Mouse (Mus musculus): ENCODE measurements at regions not wholly inside any gene's neighbourhood (a gene's known extent, or its start where the extent isn't known, plus 50 kb on each side); places are given as distances from the start of the nearest gene placed in this dataset.

DNA sequence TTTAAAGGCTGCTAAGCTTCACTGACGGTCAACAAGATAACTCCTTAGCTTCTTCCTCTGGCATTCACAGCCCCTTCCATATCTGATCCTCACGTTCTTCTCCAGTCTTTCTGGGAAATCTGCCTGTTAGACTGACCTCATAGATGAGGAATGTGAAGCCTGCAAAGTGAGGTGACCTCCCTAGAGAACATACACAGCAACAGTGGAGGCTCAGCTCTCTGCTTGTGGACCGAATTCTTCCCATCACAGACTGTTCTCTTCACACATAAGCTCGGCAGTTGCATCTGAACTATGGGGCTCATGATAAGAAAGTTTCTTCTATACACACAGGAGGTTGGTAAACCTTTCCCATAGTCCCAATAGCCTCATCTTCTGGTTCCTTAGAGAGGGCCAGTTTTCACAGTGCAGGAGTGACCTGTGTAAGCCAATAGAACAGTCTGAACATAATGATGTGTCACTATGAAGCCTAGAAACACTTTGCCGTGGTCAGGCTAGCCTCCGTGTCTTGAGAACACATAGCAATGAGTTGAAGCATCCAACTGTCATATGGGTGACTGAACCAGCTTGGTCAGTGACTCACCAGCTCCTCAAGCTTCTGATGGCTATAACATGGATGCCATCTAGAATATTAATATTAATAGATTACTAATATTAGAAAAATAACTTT is 434.1 kb upstream of the Gm26657 start:
- H3K9ac ChIP-seq (replicated peaks; ENCODE audit: low read length), result no peak overlapping the region
- WGBS, result 84% methylated on average over 6 of the region's 6 CpGs
- no peaks in the 10 kb centered on the region for H3K36me3 ChIP-seq (ENCODE audit: control insufficient read depth, insufficient read depth, low read length)
- no peak overlapping the region for H3K4me2 ChIP-seq (ENCODE audit: low read length)
- DNase-seq, result no peak
- H3K9me3 ChIP-seq (ENCODE audit: control insufficient read depth, low read length), result no peaks in the 10 kb centered on the region
- no peak overlapping the region for H3K4me3 ChIP-seq (replicated peaks; ENCODE audit: low read depth, low read length)
- H3K4me1 ChIP-seq (ENCODE audit: control insufficient read depth, insufficient read depth, low read length), result no peaks in the 10 kb centered on the region
- no peaks in the 10 kb centered on the region for H3K27me3 ChIP-seq (ENCODE audit: control insufficient read depth, insufficient read depth, low read length)
- no peak for ATAC-seq (ENCODE audit: low FRiP score, low TSS enrichment)
- no peak overlapping the region for H3K27ac ChIP-seq (replicated peaks; ENCODE audit: low read depth, low read length)

- no peak overlapping the region for H3K4me3 ChIP-seq (replicated peaks; ENCODE audit: low read depth, low read length)
- no peak overlapping the region for H3K27ac ChIP-seq (replicated peaks; ENCODE audit: low read depth, low read length)
- H3K9me3 ChIP-seq (ENCODE audit: control insufficient read depth, low read length), result no peaks in the 10 kb centered on the region
- no peak overlapping the region for H3K4me2 ChIP-seq (ENCODE audit: low read length)
- no peaks in the 10 kb centered on the region for H3K4me1 ChIP-seq (ENCODE audit: control insufficient read depth, insufficient read depth, low read length)
- no peaks in the 10 kb centered on the region for H3K27me3 ChIP-seq (ENCODE audit: control insufficient read depth, insufficient read depth, low read length)
- no peak for ATAC-seq (ENCODE audit: low FRiP score, low TSS enrichment)
- no peak for DNase-seq
- no peak overlapping the region for H3K9ac ChIP-seq (replicated peaks; ENCODE audit: low read length)
- WGBS, result 42% methylated on average over 2 of the region's 2 CpGs
- H3K36me3 ChIP-seq (ENCODE audit: control insufficient read depth, insufficient read depth, low read length), result no peaks in the 10 kb centered on the region
These were observed 435.6 kb upstream of the Gm26657 start for GRCm38 (mm10) chr4:56304275-56304674.

GRCm38 (mm10) chr4:56287980-56288379 is 451.9 kb upstream of the Gm26657 start:
- WGBS, result 85% methylated on average over 2 of the region's 2 CpGs
- ATAC-seq (ENCODE audit: low FRiP score, low TSS enrichment), result no peak
- H3K4me3 ChIP-seq (replicated peaks; ENCODE audit: low read depth, low read length), result no peak overlapping the region
- no peak overlapping the region for H3K9ac ChIP-seq (replicated peaks; ENCODE audit: low read length)
- H3K4me2 ChIP-seq (ENCODE audit: low read length), result no peak overlapping the region
- H3K4me1 ChIP-seq (ENCODE audit: control insufficient read depth, insufficient read depth, low read length), result no peaks in the 10 kb centered on the region
- no peaks in the 10 kb centered on the region for H3K27me3 ChIP-seq (ENCODE audit: control insufficient read depth, insufficient read depth, low read length)
- no peak overlapping the region for H3K27ac ChIP-seq (replicated peaks; ENCODE audit: low read depth, low read length)
- no peaks in the 10 kb centered on the region for H3K9me3 ChIP-seq (ENCODE audit: control insufficient read depth, low read length)
- no peak for DNase-seq
- no peaks in the 10 kb centered on the region for H3K36me3 ChIP-seq (ENCODE audit: control insufficient read depth, insufficient read depth, low read length)

- Histone ChIP-seq H3K27me3 (ENCODE audit: control insufficient read depth, insufficient read depth, low read length) (no peaks in the 10 kb centered on the region), H3K9ac (replicated peaks; ENCODE audit: low read length) (no peak overlapping the region), H3K4me3 (replicated peaks; ENCODE audit: low read depth, low read length) (no peak overlapping the region), H3K9me3 (ENCODE audit: control insufficient read depth, low read length) (no peaks in the 10 kb centered on the region), H3K4me2 (ENCODE audit: low read length) (no peak overlapping the region), H3K27ac (replicated peaks; ENCODE audit: low read depth, low read length) (no peak overlapping the region), H3K36me3 (ENCODE audit: control insufficient read depth, insufficient read depth, low read length) (no peaks in the 10 kb centered on the region), H3K4me1 (ENCODE audit: control insufficient read depth, insufficient read depth, low read length) (no peaks in the 10 kb centered on the region)
- ATAC-seq (ENCODE audit: low FRiP score, low TSS enrichment) (no peak), DNase-seq (no peak)
- WGBS, result 53% methylated on average over 2 of the region's 2 CpGs
These were observed 455.4 kb upstream of the Gm26657 start for GRCm38 (mm10) chr4:56284490-56284889.

DNA sequence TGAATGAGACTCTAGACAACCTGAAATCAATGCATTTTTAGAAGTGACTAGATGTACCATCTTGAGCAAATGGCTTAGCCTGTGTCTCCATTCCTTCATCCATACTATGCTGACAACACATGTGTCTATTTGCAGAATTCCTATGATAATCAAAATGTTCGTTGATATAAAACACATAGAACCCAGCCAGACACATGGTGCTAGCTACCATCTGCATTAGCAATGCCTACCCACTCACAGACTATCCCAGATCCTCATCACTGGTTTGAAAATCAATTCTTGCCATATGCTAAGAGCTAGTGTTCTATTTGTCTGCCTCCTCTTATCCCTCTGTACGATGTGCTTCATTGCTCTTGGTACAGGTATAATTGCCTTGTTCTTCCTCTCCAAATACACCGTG is 464.0 kb upstream of the Gm26657 start:
- Histone ChIP-seq H3K4me2 (ENCODE audit: low read length) (no peak overlapping the region), H3K9ac (replicated peaks; ENCODE audit: low read length) (no peak overlapping the region), H3K27ac (replicated peaks; ENCODE audit: low read depth, low read length) (no peak overlapping the region), H3K27me3 (ENCODE audit: control insufficient read depth, insufficient read depth, low read length) (no peaks in the 10 kb centered on the region), H3K4me1 (ENCODE audit: control insufficient read depth, insufficient read depth, low read length) (no peaks in the 10 kb centered on the region), H3K4me3 (replicated peaks; ENCODE audit: low read depth, low read length) (no peak overlapping the region), H3K36me3 (ENCODE audit: control insufficient read depth, insufficient read depth, low read length) (no peaks in the 10 kb centered on the region), H3K9me3 (ENCODE audit: control insufficient read depth, low read length) (no peaks in the 10 kb centered on the region)
- no peak for ATAC-seq (ENCODE audit: low FRiP score, low TSS enrichment)
- no peak for DNase-seq
- WGBS, result 85% methylated on average over 3 of the region's 3 CpGs

DNA sequence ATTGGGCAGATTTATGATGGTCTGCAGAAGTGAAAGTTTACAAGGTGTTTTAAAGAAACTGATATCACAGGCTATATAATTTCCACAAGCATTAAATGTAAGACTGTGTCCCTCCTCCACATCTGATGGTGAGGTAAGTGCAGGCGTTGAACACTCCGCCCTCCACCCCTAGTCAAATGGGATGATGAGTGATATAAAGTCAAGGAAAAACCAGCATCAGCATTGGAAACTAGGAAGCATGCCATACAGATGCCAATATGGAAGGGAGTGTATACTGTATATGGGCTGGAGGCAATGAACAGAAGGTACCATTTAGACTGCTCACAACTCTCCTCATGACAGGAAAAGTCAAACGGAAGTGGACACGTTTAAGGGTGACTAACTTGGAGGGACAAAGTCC is 468.5 kb upstream of the Gm26657 start:
- no peak for ATAC-seq (ENCODE audit: low FRiP score, low TSS enrichment)
- 94% methylated on average over 4 of the region's 4 CpGs for WGBS
- H3K36me3 ChIP-seq (ENCODE audit: control insufficient read depth, insufficient read depth, low read length), result no peaks in the 10 kb centered on the region

DNA sequence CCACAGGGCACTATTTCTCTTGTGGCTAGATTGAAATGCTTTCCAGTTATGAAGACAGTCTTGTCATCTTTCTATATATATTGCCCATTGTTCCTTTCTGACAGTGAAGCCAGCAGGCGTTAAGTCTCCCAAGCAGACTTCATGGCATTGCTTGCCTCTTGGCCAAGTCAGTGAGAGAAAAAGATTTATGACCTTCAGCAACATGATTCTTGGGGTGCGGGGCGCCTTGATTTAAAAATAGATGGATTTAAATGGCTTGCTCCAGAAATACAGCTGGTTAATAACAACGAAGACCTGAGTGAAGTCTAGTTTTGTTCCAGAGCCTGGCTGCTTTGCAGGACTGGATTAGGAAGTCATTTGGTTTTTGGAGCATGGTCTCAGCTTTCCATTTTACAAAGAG is 475.2 kb upstream of the Gm26657 start:
- no peak for DNase-seq
- Histone ChIP-seq H3K27ac (replicated peaks; ENCODE audit: low read depth, low read length) (no peak overlapping the region), H3K27me3 (ENCODE audit: control insufficient read depth, insufficient read depth, low read length) (no peaks in the 10 kb centered on the region), H3K4me2 (ENCODE audit: low read length) (no peak overlapping the region), H3K9ac (replicated peaks; ENCODE audit: low read length) (no peak overlapping the region), H3K9me3 (ENCODE audit: control insufficient read depth, low read length) (no peaks in the 10 kb centered on the region), H3K36me3 (ENCODE audit: control insufficient read depth, insufficient read depth, low read length) (no peaks in the 10 kb centered on the region), H3K4me3 (replicated peaks; ENCODE audit: low read depth, low read length) (no peak overlapping the region), H3K4me1 (ENCODE audit: control insufficient read depth, insufficient read depth, low read length) (no peaks in the 10 kb centered on the region)
- no peak for ATAC-seq (ENCODE audit: low FRiP score, low TSS enrichment)
- 89% methylated on average over 4 of the region's 4 CpGs for WGBS

More for the DNA sequence above, 468.5 kb upstream of the Gm26657 start:
- H3K9me3 ChIP-seq (ENCODE audit: control insufficient read depth, low read length), result no peaks in the 10 kb centered on the region
- no peaks in the 10 kb centered on the region for H3K27me3 ChIP-seq (ENCODE audit: control insufficient read depth, insufficient read depth, low read length)
- no peak overlapping the region for H3K27ac ChIP-seq (replicated peaks; ENCODE audit: low read depth, low read length)
- no peak overlapping the region for H3K4me3 ChIP-seq (replicated peaks; ENCODE audit: low read depth, low read length)
- no peak overlapping the region for H3K4me2 ChIP-seq (ENCODE audit: low read length)
- no peak overlapping the region for H3K9ac ChIP-seq (replicated peaks; ENCODE audit: low read length)
- DNase-seq, result no peak
- H3K4me1 ChIP-seq (ENCODE audit: control insufficient read depth, insufficient read depth, low read length), result no peaks in the 10 kb centered on the region

DNA sequence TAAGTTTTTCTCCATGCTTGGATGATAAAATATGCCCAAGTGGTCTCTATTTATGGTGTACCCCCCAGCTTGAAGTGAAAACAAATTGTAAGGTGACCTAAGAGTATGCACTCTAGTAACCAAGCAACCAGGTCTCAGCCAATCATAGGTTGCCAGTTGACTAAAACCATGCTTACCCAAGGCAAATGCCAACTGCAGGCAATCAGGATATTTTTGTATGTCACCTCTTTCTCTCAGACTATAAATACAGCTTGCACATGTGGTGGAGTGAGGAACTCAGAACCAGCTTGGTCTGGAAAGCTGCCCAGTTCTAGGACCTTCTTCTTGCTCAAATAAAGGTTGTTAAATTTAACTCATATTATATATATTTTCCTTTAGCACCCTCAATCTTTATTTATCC is 476.0 kb upstream of the Gm26657 start:
- no peaks in the 10 kb centered on the region for H3K9me3 ChIP-seq (ENCODE audit: control insufficient read depth, low read length)
- no peak overlapping the region for H3K4me2 ChIP-seq (ENCODE audit: low read length)
- H3K4me1 ChIP-seq (ENCODE audit: control insufficient read depth, insufficient read depth, low read length), result no peaks in the 10 kb centered on the region
- no peaks in the 10 kb centered on the region for H3K27me3 ChIP-seq (ENCODE audit: control insufficient read depth, insufficient read depth, low read length)
- no peaks in the 10 kb centered on the region for H3K36me3 ChIP-seq (ENCODE audit: control insufficient read depth, insufficient read depth, low read length)
- no peak overlapping the region for H3K9ac ChIP-seq (replicated peaks; ENCODE audit: low read length)
- H3K27ac ChIP-seq (replicated peaks; ENCODE audit: low read depth, low read length), result no peak overlapping the region
- no peak overlapping the region for H3K4me3 ChIP-seq (replicated peaks; ENCODE audit: low read depth, low read length)
- no peak for ATAC-seq (ENCODE audit: low FRiP score, low TSS enrichment)
- no peak for DNase-seq

- Histone ChIP-seq H3K4me2 (ENCODE audit: low read length) (no peak overlapping the region), H3K27ac (replicated peaks; ENCODE audit: low read depth, low read length) (no peak overlapping the region), H3K4me1 (ENCODE audit: control insufficient read depth, insufficient read depth, low read length) (no peaks in the 10 kb centered on the region), H3K4me3 (replicated peaks; ENCODE audit: low read depth, low read length) (no peak overlapping the region), H3K9ac (replicated peaks; ENCODE audit: low read length) (no peak overlapping the region), H3K36me3 (ENCODE audit: control insufficient read depth, insufficient read depth, low read length) (no peaks in the 10 kb centered on the region), H3K27me3 (ENCODE audit: control insufficient read depth, insufficient read depth, low read length) (no peaks in the 10 kb centered on the region), H3K9me3 (ENCODE audit: control insufficient read depth, low read length) (no peaks in the 10 kb centered on the region)
- DNase-seq (no peak), ATAC-seq (ENCODE audit: low FRiP score, low TSS enrichment) (no peak)
- WGBS, result 88% methylated on average over 1 of the region's 1 CpGs
These were observed 477.3 kb upstream of the Gm26657 start for GRCm38 (mm10) chr4:56262589-56262988.

Data from midbrain, embryonic 14.5 days (tissue).